Mouse (Mus musculus) adrenal gland, postnatal 25 days (tissue): Measurements from ENCODE around the gene Wfdc16. TPM values are rescaled to one million over a fixed set of nuclear protein-coding genes. Genes with fewer than 3 reads are reported as not detected.

Experiments
- DNase-seq: peaks from one replicate; pipeline ENCODE4 v3.0.0; 2021; ENCODE audit warnings: mixed read lengths
- long read RNA-seq: library from polyadenylated mRNA; stranded (forward); transcript quantifications from one replicate; pipeline ENCODE4 v2.0.0, GENCODE M21; 2021
- total RNA-seq: library from RNA; stranded (reverse); gene quantifications from 2 replicates; pipeline ENCODE4 v1.2.3, GENCODE M21; 2021

Gene Wfdc16
- total RNA-seq, result not detected in 2 replicates
- long read RNA-seq, result 0 reads

DNA sequence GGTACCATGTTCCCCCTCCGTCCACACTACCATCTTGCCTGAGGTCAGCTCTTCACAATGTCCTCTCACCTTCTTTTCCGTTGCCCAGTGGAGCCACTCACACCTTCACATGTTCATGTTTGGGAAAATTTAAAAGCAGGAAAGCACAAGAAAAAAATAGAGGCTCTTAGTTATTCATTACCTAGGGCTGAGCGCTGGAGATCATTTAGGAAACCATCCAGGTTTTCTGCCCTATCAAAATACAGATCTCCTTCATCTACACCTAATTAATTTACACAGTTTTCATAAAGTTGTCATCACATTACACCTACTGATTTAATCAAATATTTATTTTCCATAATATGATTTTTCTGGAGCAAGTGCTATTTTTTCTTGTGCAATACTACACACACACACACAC lies at the start of gene Wfdc16:
Gene Wfdc16, minus strand, starts transcription at position 101 of the 400 bp plus-strand sequence.
- no peak for DNase-seq

DNA sequence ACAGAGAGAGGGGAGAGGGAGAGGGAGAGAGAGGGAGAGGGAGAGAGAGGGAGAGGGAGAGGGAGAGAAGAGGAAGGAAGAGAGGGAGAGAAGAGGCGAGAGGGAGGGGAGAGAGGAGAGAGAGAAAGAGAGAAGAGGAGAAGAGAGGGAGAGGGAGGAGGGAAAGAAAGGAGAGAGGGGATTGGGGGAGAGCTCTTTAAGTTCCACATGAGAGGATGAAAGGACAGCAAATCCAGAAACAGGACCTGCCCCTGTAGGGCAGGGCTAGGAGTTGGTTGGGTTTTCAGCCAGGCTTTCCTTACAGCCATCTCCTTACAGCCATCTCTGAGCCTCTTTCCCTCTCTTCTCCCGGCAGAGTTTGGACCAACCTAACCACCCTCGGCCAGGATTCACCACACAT lies 46.2 kb upstream of the Wfdc16 start, which contains the start of gene Wfdc13:
Gene Wfdc13, plus strand, starts transcription at position 301 of the 400 bp plus-strand sequence.
- no peak for DNase-seq

DNA sequence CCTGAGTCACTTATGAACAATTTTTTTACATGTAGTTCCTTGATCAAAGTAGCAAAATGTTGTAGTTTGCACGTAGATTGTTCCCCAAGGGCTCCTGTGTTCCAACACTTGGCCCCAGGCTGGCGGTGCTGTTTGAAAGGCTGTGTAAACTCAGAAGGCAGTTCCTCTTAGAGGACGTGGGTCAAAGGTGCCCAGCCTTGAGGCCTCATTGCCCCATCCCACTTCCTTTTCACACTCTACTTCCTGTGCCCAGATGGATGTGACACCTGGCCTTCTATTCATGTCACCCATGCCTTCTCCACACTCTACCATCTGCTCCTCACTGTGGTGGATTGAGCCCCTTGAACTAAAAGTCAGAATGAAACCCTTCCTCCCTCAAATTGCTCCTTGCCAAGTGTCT lies 41.3 kb upstream of the Wfdc16 start:
- no peak for DNase-seq

DNA sequence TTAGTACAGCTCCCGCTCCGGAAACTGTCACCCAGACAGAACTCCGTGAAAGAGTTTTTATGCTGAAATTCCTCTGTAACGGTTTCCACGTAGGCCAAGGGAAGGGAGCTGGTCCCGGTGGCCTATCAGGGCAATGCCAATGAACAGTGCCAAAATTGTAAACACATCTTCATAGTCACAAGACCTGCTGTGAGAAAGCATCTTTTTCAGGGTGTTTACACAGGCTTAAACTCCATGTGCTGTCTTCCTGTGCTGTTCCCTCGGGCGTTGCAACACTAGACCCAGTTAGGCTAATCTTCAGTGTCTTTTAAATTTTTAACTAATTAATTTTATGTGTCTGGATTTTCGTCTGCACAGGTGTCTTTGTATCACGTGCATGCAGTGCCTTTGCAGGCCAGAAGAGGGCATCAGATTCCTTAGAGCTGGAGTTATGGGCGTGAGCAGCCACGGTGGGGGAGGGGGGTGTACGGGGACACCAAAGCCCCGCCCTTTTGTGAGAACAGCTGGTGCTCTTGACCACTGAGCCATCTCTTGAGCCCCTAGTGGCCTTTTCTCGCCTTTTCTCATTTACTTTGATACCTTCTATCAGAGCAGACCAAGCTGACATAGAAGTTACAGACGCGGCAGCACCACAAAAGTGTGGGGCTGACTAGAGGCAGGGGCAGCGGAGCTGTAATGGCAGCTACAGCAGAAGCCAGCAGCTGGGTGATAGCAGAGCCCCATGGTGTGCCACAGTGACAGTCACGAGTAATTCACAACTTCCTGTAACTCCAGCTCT lies 40.4 kb upstream of the Wfdc16 start:
- peak; percentile 64 for DNase-seq

DNA sequence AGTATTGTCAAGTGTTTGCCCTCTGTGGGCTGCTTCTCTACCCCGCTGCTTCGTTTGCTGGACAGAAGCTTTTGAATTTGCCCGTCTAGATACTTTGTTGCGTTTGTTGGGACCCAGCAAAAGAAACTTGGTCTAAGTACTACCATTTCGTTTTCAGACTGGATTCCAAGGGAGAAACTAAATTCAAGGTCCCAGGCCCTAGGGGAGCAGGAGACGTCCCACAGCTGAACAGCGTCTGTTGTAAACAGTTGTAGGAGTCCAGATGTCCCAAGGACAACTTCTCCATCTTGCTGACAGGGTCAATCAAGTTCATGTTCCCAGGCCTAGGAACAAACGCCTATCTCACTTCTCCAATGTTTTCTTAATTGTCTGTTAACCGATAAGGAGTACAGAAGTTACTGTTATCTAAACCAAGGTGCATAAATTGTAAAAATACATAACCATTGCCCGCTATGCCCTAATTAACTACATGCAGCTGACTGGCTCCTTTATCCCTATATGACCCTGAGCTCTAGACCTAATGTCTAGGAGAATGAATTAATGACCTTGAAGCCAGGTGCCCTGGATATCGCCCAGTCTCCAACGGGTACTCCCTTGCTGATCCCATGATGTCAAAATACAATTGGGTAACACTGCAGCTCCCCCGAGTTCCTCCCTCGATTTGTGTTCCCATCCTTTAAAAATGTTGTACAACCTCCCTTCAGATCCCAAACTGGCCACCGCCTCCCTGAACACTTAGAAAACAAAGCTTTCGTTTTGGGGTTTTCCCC lies 38.5 kb upstream of the Wfdc16 start:
- DNase-seq, result no peak

DNA sequence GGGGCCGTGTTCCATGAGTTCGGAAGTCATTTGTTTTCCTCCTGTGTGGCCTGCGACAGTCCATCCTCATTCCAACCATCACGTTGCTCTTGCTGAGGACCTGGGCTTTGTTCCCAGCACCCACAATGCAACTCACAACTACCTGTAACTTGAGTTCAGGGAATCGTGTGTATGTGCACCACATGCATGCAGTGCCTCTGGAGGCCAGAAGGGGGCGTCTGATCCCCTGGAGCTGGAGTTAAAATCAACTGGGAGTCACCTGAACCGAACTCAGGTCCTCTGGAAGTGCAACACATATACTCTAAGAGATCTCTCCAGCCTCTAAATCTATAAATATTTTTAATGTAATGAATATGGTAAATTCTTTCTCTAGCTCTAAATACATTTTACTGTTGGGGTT lies 37.5 kb upstream of the Wfdc16 start:
- DNase-seq, result no peak

DNA sequence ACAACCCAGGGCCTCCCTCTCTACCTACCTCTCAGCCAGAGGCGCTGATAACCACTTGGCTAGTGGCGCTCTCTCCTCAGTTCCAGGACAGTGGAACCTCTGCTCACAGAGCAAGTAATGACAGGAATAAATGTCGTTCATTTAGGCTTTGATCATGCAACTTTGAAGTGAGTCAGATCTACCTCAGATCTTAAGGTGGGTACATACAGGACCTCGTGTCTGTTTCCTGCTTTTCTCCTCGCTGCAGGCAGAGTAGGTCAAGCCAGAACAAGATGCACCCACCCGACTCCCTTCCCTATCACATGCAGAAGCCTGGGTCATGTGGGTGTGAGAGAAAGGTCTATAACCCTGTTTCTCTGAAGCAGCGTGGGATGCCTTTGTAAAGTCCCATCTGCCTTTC lies 35.4 kb upstream of the Wfdc16 start, which contains the start of gene Wfdc11:
Gene Wfdc11, minus strand, starts transcription at position 101 of the 400 bp plus-strand sequence.
- DNase-seq, result no peak

DNA sequence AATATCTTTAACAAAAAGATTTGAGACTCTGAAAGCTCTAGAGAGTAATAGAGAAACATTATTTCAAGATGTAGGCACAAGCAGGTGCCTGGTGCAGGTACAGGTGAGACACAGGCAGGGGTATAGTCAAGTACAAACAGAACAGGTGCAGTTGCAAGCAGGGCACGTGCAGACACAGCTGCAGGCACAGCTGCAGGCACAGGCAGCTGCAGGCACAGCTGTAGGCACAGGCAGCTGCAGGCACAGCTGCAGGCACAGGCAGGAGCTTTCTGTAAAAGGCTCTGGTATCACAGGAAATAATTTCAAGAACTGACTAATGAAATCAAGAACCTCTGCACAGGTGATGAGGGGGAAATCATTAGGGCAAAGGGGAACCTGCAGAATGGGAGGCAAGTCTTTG lies 32.3 kb upstream of the Wfdc16 start:
- no peak for DNase-seq

DNA sequence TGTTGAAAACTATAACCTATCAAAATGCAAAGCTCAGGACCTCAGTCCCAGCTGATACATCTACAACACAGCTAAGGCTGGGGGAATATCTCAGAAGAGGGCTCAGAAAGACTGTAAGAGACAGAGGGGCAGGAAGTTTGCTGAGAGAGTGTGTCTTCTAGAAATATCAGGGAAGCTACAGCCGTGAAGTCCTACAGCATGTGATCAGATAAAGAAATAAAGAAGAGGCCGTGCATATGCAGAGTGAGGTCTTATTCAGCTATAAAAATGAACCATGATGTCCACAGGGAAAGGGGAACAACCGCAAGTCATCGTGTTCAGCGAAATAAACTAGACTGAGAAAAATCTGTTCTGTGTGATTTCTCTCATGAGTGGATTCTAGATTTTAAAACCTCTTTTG lies 31.7 kb upstream of the Wfdc16 start:
- DNase-seq, result no peak

DNA sequence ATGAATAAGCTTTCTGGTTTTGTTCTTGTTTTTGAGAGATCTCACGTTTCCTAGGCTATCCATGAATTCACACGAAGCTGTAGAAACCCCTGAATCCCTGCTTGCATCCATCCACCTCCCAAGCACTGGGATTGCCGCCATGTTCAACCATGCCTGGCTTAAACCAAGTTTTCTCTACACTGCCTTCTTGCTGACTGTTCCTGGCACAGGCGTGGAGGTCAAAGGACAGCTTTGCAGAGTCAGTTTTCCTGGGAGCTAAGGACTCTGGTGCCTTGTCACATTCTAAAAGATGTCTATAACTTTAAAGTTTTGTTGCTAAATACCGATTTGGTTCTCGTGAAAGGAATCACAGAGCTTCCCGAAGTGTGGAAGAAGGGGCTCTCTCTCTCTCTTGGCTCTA lies 26.3 kb upstream of the Wfdc16 start:
- no peak for DNase-seq

DNA sequence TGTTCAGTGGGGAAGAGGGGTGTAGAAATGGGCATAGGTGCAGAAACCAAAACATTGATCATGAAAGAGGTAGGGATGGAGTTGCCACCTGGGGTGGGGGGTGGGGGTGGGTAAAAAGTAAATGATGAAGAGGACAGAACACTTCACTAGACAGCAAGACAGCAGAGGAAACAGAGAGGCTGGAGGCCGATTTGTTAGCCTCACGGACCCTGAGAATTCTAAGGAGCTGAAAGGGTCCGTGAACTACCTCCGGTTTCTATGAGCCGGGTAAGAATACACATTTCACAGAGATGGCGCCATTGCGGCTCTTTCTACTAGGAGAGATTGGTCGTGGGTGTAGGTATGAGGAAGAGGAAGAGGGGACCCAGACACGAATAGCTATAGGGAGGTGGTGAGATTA lies 17.9 kb upstream of the Wfdc16 start, which contains the start of gene Wfdc9:
Gene Wfdc9, minus strand, starts transcription at position 101 of the 400 bp plus-strand sequence.
- no peak for DNase-seq

DNA sequence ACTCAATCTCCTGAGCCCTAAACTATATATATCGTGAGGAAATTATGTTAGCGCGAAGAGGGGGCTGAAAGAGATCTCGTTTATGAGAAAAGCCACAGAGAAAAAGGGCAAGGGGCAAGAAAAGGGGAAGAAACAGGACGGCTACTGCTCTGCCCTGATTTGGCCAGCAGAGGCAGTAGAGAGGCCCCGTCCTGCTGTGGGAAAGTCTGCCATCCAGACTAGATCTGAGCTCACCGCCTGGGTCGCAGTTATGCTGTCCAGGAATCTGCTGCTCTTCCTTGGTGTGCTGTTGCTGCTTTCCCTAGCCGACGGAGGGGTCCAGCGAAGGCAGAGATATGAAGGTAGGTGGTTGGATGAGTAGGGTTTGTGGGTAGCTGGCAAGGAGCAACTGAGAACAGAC lies 17.3 kb upstream of the Wfdc16 start, which contains the start of gene Wfdc10:
Gene Wfdc10, plus strand, starts transcription at position 189 of the 400 bp plus-strand sequence.
- peak; percentile 44 for DNase-seq

DNA sequence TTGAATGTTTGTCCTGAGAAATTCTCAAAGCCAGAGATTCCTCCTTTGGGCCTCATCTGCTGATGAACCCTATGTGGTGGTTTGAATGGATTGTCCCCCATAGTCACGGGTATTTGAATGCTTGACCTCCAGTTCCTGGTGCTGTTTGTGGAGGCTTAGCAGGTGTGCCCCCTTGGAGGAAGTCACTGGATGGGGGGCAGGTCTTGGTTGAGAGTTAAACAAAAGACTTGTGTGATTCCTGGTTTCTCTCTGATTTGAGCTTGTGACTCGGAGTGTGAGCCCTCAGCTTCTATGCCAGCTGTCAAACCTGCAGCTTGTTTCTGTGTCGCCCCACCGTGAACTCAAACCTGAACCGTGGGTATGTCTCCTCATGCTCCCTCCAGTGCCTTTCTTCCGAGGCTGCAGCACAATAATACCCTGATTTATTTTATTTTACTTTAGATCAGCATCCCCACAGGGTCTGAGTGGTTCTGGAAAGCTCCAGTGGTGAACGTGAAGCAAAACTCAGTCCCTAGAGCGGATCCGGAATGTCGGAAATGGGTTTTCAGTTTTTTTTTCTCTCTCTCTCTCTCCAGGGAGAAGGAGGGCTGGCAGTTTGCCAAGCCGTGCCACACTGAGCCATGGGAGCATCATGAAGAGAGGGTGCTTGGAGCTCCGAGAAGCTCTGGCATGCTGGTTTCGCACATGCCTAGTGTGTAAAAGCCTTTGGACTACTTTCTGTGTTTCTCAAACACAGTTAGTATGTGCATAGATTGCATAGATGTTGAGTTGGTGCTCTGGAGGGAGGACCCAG lies 3.5 kb upstream of the Wfdc16 start:
- DNase-seq, result peak; percentile 13

DNA sequence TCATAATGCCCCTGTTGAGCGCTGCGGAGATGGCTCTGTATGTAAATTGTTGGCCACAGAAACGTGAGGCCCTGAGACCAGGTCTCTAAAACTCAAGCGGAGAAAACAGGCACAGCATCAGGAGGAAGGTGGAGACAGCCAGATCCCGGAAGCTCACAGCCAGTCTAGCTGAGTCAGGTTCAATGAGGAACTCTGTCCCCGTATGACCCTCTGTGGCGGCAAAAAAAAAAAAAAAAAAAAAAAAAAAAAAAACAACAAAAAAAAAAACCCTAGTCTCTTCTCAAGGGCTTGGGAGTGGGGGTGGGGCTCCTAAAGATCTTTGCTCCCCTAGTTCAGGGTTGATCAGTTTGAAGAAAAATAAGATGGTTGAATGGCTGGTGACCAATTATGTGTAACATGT lies 2.5 kb upstream of the Wfdc16 start:
- DNase-seq, result no peak

DNA sequence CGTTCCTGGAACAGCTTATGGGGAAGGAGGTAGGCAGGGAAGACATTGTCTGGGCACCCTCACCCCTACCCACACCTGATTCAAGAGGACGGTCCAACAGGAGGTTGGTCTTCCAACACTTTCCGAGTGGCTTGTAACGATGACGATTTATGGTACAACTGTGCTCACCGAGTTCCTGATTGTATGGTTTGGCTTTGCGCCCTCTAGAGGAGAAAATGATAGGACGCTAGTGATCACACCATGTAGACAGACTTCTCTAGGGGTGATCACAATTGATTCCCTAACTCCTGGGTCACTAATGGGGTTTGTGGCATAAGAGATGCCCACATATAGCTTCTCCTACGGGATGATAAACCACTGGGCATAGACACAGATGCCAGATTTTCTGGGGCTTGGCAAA lies 3.3 kb downstream of the Wfdc16 start:
- DNase-seq, result no peak

DNA sequence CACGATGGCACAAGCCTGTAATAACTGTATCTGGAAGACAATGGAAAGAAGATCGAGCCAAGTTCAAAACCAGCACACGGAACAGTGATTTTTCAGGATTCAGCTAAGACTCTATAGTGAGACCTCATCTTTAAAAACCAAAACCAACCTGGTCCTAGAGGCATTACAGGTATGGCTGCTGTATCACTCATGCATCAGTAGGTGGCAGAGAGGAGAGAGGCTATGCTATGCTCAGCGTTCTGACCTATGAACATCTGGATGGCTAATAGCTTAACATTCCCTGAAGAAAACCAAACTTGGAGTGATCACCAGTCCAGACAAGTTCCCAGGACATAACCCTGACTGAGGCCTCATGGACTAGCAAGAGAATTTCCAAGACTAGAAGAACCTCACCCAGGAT lies 16.8 kb downstream of the Wfdc16 start:
- no peak for DNase-seq

DNA sequence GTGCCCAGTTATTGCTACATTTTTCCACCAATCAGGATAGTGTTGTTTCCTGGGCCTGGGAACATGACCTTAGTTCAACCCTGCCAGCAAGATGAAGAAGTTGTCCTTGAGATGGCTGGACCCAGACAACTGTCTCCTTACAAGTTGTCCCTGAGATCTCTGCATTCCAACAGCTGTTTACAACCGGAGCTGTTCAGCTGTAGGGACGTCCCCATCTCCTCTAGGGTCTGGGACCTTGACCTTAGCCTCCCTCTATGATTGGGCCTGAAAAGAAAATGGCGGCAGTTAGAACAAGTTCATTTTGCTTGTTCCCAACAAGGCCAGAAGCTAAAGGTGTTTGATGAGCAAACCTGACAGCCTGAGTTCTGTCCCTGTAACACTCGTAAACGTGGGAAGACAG lies 19.5 kb downstream of the Wfdc16 start:
- no peak for DNase-seq

DNA sequence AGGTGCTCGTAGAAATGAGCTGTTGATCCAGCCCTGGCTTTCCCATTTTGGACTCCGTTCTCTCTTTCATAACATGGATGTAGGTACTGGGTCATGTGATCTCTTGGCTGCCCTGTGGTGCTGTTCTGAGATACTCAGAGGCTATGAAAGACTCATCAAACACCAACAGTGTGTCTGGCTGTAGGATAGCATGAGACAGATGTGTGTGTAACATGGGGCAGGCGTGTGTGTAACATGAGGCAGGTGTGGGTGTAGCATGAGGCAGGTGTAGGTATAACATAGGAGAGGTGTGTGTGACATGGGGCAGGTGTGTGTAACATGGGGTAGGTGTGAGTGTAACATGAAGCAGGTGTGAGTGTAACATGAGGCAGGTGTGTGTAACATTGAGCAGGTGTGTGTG lies 23.2 kb downstream of the Wfdc16 start:
- DNase-seq, result no peak

DNA sequence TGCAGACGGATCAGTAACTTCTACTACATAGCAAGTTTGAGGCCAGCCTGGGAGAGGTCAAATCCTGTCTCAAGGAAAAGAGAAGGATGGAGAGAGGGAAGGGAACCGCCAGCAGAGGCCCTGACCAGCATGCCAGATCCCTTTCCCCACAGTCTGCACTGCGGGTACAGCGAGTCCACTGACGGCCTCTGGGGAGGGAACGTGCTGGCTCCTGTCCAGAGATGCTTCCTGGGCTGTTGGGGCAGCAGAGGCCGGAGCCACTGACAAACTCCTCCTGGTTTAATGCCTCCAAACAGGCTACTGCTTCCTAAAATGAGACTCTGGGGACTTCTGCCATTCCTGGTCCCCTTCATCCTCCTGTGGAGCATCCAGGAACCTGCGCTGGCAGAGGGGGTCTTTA lies 25.1 kb downstream of the Wfdc16 start, which contains the start of the genes Wfdc6b and Wfdc8:
Gene Wfdc6b, plus strand, starts transcription at position 52 of the 400 bp plus-strand sequence.
Gene Wfdc8, minus strand, starts transcription at position 156 of the 400 bp plus-strand sequence.
- peak; percentile 50 for DNase-seq

DNA sequence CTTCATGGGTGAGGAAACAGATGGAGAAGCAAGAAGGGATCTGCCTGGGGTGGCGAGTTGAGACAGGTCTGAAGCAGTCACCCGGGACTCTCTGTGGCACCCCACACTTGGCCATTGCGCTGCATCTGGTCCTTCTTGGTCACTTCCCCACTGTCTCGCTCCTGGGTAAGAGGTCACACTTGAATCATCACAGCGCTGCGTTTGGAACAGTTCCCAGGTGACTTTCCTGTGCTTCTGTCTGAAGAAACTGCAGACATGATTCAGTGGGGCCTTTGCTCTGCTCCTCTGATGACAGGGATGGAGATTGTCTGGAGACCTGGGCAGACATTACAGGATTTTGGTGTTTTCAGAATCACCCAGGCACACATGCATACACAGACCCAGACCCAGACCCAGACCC lies 29.8 kb downstream of the Wfdc16 start:
- peak; percentile 46 for DNase-seq

DNA sequence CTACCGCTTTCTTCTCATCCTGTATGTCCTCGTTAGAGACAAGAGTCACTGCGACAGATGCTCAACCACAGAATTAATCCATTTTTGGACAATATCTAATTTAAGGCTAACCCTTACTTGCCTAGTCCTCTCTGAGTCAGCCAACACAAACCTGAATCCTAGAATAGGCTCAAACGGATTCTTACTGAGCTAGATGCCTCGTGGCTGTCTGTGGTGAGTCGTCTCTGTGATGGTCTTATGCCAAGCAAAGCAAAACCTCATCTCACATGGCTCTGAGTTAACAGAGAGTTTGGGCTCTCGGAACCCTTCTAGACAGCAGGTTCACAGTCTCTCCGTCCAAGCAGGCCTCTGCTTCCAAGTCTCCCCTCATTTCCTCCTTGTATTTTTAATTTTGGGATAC lies 34.2 kb downstream of the Wfdc16 start:
- DNase-seq, result no peak

DNA sequence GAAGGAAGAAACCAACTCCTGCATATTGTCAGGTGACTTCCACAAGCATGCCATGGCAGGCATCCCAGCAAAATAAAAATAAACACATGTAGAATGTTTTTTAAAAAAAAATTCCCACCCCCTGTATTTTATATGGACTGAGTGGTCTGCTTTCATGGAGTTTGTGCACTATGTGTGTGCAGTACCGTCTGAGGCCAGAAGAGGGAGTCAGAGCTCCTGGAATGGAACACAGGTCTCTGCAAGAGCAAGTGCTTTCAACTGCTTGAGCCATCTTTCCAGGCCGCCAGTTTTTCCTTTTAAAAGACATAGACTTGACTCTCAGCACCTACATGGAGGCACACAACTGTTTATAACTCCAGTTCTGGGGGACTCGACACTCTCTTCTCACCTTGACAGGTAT lies 35.1 kb downstream of the Wfdc16 start:
- no peak for DNase-seq
